Mouse (Mus musculus) forebrain, embryonic 14.5 days (tissue): ENCODE results near the gene Ighmbp2. TPM values are rescaled to one million over a fixed set of nuclear protein-coding genes. Genes with fewer than 3 reads are reported as not detected.

Source experiments
- ATAC-seq: fragments of 200-750 bp; cut with Nextera tagmentation; 2 replicates; pipeline ENCODE4 v1.8.0; 2017; ENCODE audit warnings: mild to moderate bottlenecking, moderate library complexity
- DNase-seq: peaks from one replicate; pipeline ENCODE4 v3.0.0-alpha.2; 2015; ENCODE audit warnings: low spot score
- H3K27ac ChIP-seq: fragments of 300-500 bp; sonication (generic); 2 replicates; pipeline ENCODE4 v1.5.1; 2014; ENCODE audit warnings: low read depth, mild to moderate bottlenecking, control low read depth, low read length, moderate library complexity
- H3K27me3 ChIP-seq: fragments of 300-500 bp; sonication (generic); replicated peaks from 2 replicates; pipeline ENCODE4 v1.6.1; 2014; ENCODE audit warnings: low read length, control low read depth, mixed read lengths; ENCODE audit not compliant: control insufficient read depth, insufficient read depth
- H3K36me3 ChIP-seq: fragments of 300-500 bp; sonication (generic); 2 replicates; pipeline ENCODE4 v1.6.1; 2014; ENCODE audit warnings: low read length, control low read depth; ENCODE audit not compliant: control insufficient read depth, insufficient read depth
- H3K4me1 ChIP-seq: fragments of 300-500 bp; sonication (generic); 2 replicates; pipeline ENCODE4 v1.6.1; 2014; ENCODE audit warnings: antibody characterized with exemption, low read length, control low read depth; ENCODE audit not compliant: control insufficient read depth, insufficient read depth
- H3K4me2 ChIP-seq: fragments of 300-500 bp; sonication (generic); 2 replicates; pipeline ENCODE4 v1.6.1; 2014; ENCODE audit warnings: mild to moderate bottlenecking, control low read depth, low read length
- H3K4me3 ChIP-seq: fragments of 300-500 bp; sonication (generic); 2 replicates; pipeline ENCODE4 v1.5.1; 2014; ENCODE audit warnings: low read depth, low read length, control low read depth
- H3K9ac ChIP-seq: fragments of 300-500 bp; sonication (generic); 2 replicates; pipeline ENCODE4 v1.6.1; 2014; ENCODE audit warnings: mild to moderate bottlenecking, low read length, control low read depth, moderate library complexity
- H3K9me3 ChIP-seq: fragments of 300-500 bp; sonication (generic); replicated peaks from 2 replicates; pipeline ENCODE4 v1.6.1; 2016; ENCODE audit warnings: low read length, control low read depth, mixed read lengths; ENCODE audit not compliant: control insufficient read depth
- WGBS: fragments of 180-500 bp; shearing (Covaris S2); extraction: QIAGEN DNeasy Blood & Tissue Kit; methylation state at CpG from one replicate; pipeline ENCODE4 v1.1.7; 2014; 5-methylcytosine and 5-hydroxymethylcytosine counted together
- polyA plus RNA-seq: library from polyadenylated mRNA; unstranded; fragments of >200 nt; fragmentation: Nextera tagmentation; extraction: Ambion mirVana; gene quantifications from 2 replicates; pipeline ENCODE4 v1.2.1, GENCODE M21; 2014

Ighmbp2 gene
- polyA plus RNA-seq, result 7.0 and 9.5 TPM in 2 replicates

- WGBS, result under 1% methylated on average over 49 of the region's 49 CpGs
- Histone ChIP-seq H3K9ac (peak within 1 kb of the TSS; percentile 89), H3K36me3 (peaks cover 51% of the 10 kb centered on the region), H3K4me2 (peak within 1 kb of the TSS; percentile 80), H3K4me3 (peak within 1 kb of the TSS; percentile 77), H3K9me3 (no peaks in the 10 kb centered on the region), H3K27ac (peak within 1 kb of the TSS; percentile 71; the same call in 1 of the 2 replicates), H3K4me1 (peaks cover 15% of the 10 kb centered on the region), H3K27me3 (no peaks in the 10 kb centered on the region)
- ATAC-seq, result peak; percentile 97
- peak; percentile 95 for DNase-seq
These were observed at the start of gene Ighmbp2, which contains the start of gene Mrpl21 for GRCm38 (mm10) chr19:3282572-3283467. Gene Ighmbp2, minus strand, starts transcription at chr19:3283017. Gene Mrpl21, plus strand, starts transcription at chr19:3282901.

- H3K9ac ChIP-seq, result no peak overlapping the region
- DNase-seq (no peak), ATAC-seq (no peak)
- no peak overlapping the region for H3K27ac ChIP-seq
- WGBS, result 77% methylated on average over 12 of the region's 12 CpGs
- no peaks in the 10 kb centered on the region for H3K9me3 ChIP-seq
- H3K27me3 ChIP-seq, result peaks cover 24% of the 10 kb centered on the region
- H3K4me1 ChIP-seq, result peaks cover 20% of the 10 kb centered on the region
- H3K4me2 ChIP-seq, result 0 out of 2 replicates have a peak overlapping the region, but pooled peaks have one; percentile 87
- no peak overlapping the region for H3K4me3 ChIP-seq
- no peaks in the 10 kb centered on the region for H3K36me3 ChIP-seq
These were observed 43.7 kb upstream of the Ighmbp2 start for GRCm38 (mm10) chr19:3326479-3327047.

GRCm38 (mm10) chr19:3325771-3326478, 43.1 kb upstream of the Ighmbp2 start:
- ATAC-seq (peak; percentile 22), DNase-seq (peak; percentile 78)
- Histone ChIP-seq H3K9me3 (no peaks in the 10 kb centered on the region), H3K27me3 (peaks cover 25% of the 10 kb centered on the region), H3K4me2 (peak overlapping the region; percentile 87), H3K36me3 (no peaks in the 10 kb centered on the region), H3K4me1 (peaks cover 20% of the 10 kb centered on the region), H3K27ac (peak overlapping the region; percentile 79; the same call in 1 of the 2 replicates), H3K4me3 (peak overlapping the region; percentile 50), H3K9ac (peak overlapping the region; percentile 38; the same call in 1 of the 2 replicates)
- 15% methylated on average over 15 of the region's 15 CpGs for WGBS

GRCm38 (mm10) chr19:3324931-3325711, 42.3 kb upstream of the Ighmbp2 start:
- ATAC-seq (peak; percentile 78), DNase-seq (peak; percentile 93)
- Histone ChIP-seq H3K9me3 (no peaks in the 10 kb centered on the region), H3K4me1 (peaks cover 20% of the 10 kb centered on the region), H3K4me2 (peak overlapping the region; percentile 87), H3K27me3 (peaks cover 25% of the 10 kb centered on the region), H3K9ac (peak overlapping the region; percentile 66), H3K4me3 (peak overlapping the region; percentile 50), H3K27ac (peak overlapping the region; percentile 79), H3K36me3 (no peaks in the 10 kb centered on the region)
- under 1% methylated on average over 59 of the region's 59 CpGs for WGBS

GRCm38 (mm10) chr19:3324271-3324811, 41.5 kb upstream of the Ighmbp2 start:
- 4% methylated on average over 17 of the region's 17 CpGs for WGBS
- Histone ChIP-seq H3K4me1 (peaks cover 20% of the 10 kb centered on the region), H3K27ac (peak overlapping the region; percentile 79; the same call in 1 of the 2 replicates), H3K9ac (peak overlapping the region; percentile 66), H3K27me3 (peaks cover 25% of the 10 kb centered on the region), H3K36me3 (no peaks in the 10 kb centered on the region), H3K9me3 (no peaks in the 10 kb centered on the region), H3K4me2 (peak overlapping the region; percentile 87), H3K4me3 (peak overlapping the region; percentile 50)
- DNase-seq (peak; percentile 57), ATAC-seq (0 out of 2 replicates have a peak, but pooled peaks have one; percentile 24)

GRCm38 (mm10) chr19:3323753-3324270, 41.0 kb upstream of the Ighmbp2 start:
- Histone ChIP-seq H3K4me3 (peak overlapping the region; percentile 50), H3K4me2 (peak overlapping the region; percentile 87), H3K4me1 (peaks cover 20% of the 10 kb centered on the region), H3K9me3 (no peaks in the 10 kb centered on the region), H3K27me3 (peaks cover 25% of the 10 kb centered on the region), H3K27ac (no peak overlapping the region), H3K9ac (peak overlapping the region; percentile 66), H3K36me3 (no peaks in the 10 kb centered on the region)
- peak; percentile 17 for DNase-seq
- ATAC-seq, result peak; percentile 3; the same call in 1 of the 2 replicates
- 0% methylated on average over 34 of the region's 34 CpGs for WGBS

- Histone ChIP-seq H3K9me3 (no peaks in the 10 kb centered on the region), H3K9ac (peak overlapping the region; percentile 66), H3K27me3 (peaks cover 25% of the 10 kb centered on the region), H3K36me3 (no peaks in the 10 kb centered on the region), H3K4me3 (peak overlapping the region; percentile 50), H3K4me2 (peak overlapping the region; percentile 87), H3K27ac (no peak overlapping the region), H3K4me1 (peaks cover 20% of the 10 kb centered on the region)
- peak; percentile 75 for DNase-seq
- peak; percentile 75 for ATAC-seq
- 1% methylated on average over 46 of the region's 47 CpGs for WGBS
These were observed 40.4 kb upstream of the Ighmbp2 start for GRCm38 (mm10) chr19:3323201-3323621.
